Mouse (Mus musculus): ENCODE data around the gene Depp1. TPM values are rescaled to one million over a fixed set of nuclear protein-coding genes. Genes with fewer than 3 reads are reported as not detected.

Depp1 gene
- polyA plus RNA-seq, 1 experiment from 2014 or later, result 36.8 TPM

GRCm38 (mm10) chr6:116673471-116674282 is 23.3 kb downstream of the Depp1 start, which contains the start of gene Rassf4:
Rassf4 (minus strand) TSS chr6:116673952.
- H3K27ac ChIP-seq, result 0 out of 2 replicates have a peak within 1 kb of the TSS, but pooled peaks have one; percentile 2
- peaks cover 11% of the 10 kb centered on the region for H3K4me1 ChIP-seq (replicated peaks; ENCODE audit: insufficient read depth, low read length)
- DNase-seq (ENCODE audit: low spot score), result peak; percentile 84
- ATAC-seq (replicated peaks; ENCODE audit: low FRiP score, low read depth), result peak; percentile 88
- TF ChIP-seq CTCF (IDR thresholded peaks at IDR 0.05; ENCODE audit: low read depth), result no peak
- H3K36me3 ChIP-seq (ENCODE audit: insufficient read depth, low read length), result no peaks in the 10 kb centered on the region
- peak within 1 kb of the TSS; percentile 45 for H3K4me3 ChIP-seq (replicated peaks; ENCODE audit: low read depth, low read length)
- H3K4me2 ChIP-seq (ENCODE audit: low read length), result peak within 1 kb of the TSS; percentile 92
- peak within 1 kb of the TSS; percentile 50 for H3K9ac ChIP-seq (ENCODE audit: low read depth, low read length)
- no peaks in the 10 kb centered on the region for H3K27me3 ChIP-seq (ENCODE audit: insufficient read depth, low read length)
- under 1% methylated on average over 44 of the region's 44 CpGs for WGBS
- H3K9me3 ChIP-seq (replicated peaks; ENCODE audit: low read length), result no peaks in the 10 kb centered on the region

GRCm38 (mm10) chr6:116674283-116674886 is 24.0 kb downstream of the Depp1 start:
- DNase-seq (ENCODE audit: low spot score), result no peak
- H3K36me3 ChIP-seq (ENCODE audit: insufficient read depth, low read length), result no peaks in the 10 kb centered on the region
- peak overlapping the region; percentile 92 for H3K4me2 ChIP-seq (ENCODE audit: low read length)
- H3K4me3 ChIP-seq (replicated peaks; ENCODE audit: low read depth, low read length), result peak overlapping the region; percentile 45
- 15% methylated on average over 16 of the region's 16 CpGs for WGBS
- H3K27ac ChIP-seq, result 0 out of 2 replicates have a peak overlapping the region, but pooled peaks have one; percentile 2
- peaks cover 11% of the 10 kb centered on the region for H3K4me1 ChIP-seq (replicated peaks; ENCODE audit: insufficient read depth, low read length)
- H3K27me3 ChIP-seq (ENCODE audit: insufficient read depth, low read length), result no peaks in the 10 kb centered on the region
- no peak for ATAC-seq (replicated peaks; ENCODE audit: low FRiP score, low read depth)
- peak overlapping the region; percentile 50 for H3K9ac ChIP-seq (ENCODE audit: low read depth, low read length)
- H3K9me3 ChIP-seq (replicated peaks; ENCODE audit: low read length), result no peaks in the 10 kb centered on the region
- no peak for TF ChIP-seq CTCF (IDR thresholded peaks at IDR 0.05; ENCODE audit: low read depth)

- Histone ChIP-seq H3K36me3 (ENCODE audit: insufficient read depth, low read length) (no peaks in the 10 kb centered on the region), H3K9ac (ENCODE audit: low read depth, low read length) (no peak overlapping the region), H3K9me3 (replicated peaks; ENCODE audit: low read length) (no peaks in the 10 kb centered on the region), H3K4me1 (replicated peaks; ENCODE audit: insufficient read depth, low read length) (peaks cover 5% of the 10 kb centered on the region), H3K27me3 (ENCODE audit: insufficient read depth, low read length) (no peaks in the 10 kb centered on the region), H3K4me3 (replicated peaks; ENCODE audit: low read depth, low read length) (no peak overlapping the region), H3K27ac (no peak overlapping the region), H3K4me2 (ENCODE audit: low read length) (no peak overlapping the region)
- WGBS, result 52% methylated on average over 10 of the region's 10 CpGs
- DNase-seq (ENCODE audit: low spot score) (peak; percentile 44), ATAC-seq (replicated peaks; ENCODE audit: low FRiP score, low read depth) (no peak)
- no peak for TF ChIP-seq CTCF (IDR thresholded peaks at IDR 0.05; ENCODE audit: low read depth)
Observed at GRCm38 (mm10) chr6:116676355-116676913, 26.0 kb downstream of the Depp1 start.

- ATAC-seq (replicated peaks; ENCODE audit: low FRiP score, low read depth) (no peak), DNase-seq (ENCODE audit: low spot score) (no peak)
- Histone ChIP-seq H3K4me2 (ENCODE audit: low read length) (no peak overlapping the region), H3K9ac (ENCODE audit: low read depth, low read length) (no peak overlapping the region), H3K27ac (no peak overlapping the region), H3K27me3 (ENCODE audit: insufficient read depth, low read length) (no peaks in the 10 kb centered on the region), H3K4me3 (replicated peaks; ENCODE audit: low read depth, low read length) (no peak overlapping the region), H3K9me3 (replicated peaks; ENCODE audit: low read length) (no peaks in the 10 kb centered on the region), H3K4me1 (replicated peaks; ENCODE audit: insufficient read depth, low read length) (peaks cover 5% of the 10 kb centered on the region), H3K36me3 (ENCODE audit: insufficient read depth, low read length) (no peaks in the 10 kb centered on the region)
- TF ChIP-seq CTCF (IDR thresholded peaks at IDR 0.05; ENCODE audit: low read depth), result no peak
- WGBS, result 63% methylated on average over 6 of the region's 6 CpGs
Observed at GRCm38 (mm10) chr6:116677321-116677720, 26.9 kb downstream of the Depp1 start.

- ATAC-seq (replicated peaks; ENCODE audit: low FRiP score, low read depth) (no peak), DNase-seq (ENCODE audit: low spot score) (no peak)
- Histone ChIP-seq H3K9ac (ENCODE audit: low read depth, low read length) (no peak overlapping the region), H3K4me1 (replicated peaks; ENCODE audit: insufficient read depth, low read length) (no peaks in the 10 kb centered on the region), H3K9me3 (replicated peaks; ENCODE audit: low read length) (no peaks in the 10 kb centered on the region), H3K4me2 (ENCODE audit: low read length) (no peak overlapping the region), H3K27me3 (ENCODE audit: insufficient read depth, low read length) (no peaks in the 10 kb centered on the region), H3K4me3 (replicated peaks; ENCODE audit: low read depth, low read length) (no peak overlapping the region), H3K27ac (no peak overlapping the region), H3K36me3 (ENCODE audit: insufficient read depth, low read length) (no peaks in the 10 kb centered on the region)
- no peak for TF ChIP-seq CTCF (IDR thresholded peaks at IDR 0.05; ENCODE audit: low read depth)
- 57% methylated on average over 5 of the region's 5 CpGs for WGBS
Observed at GRCm38 (mm10) chr6:116679563-116680288, 29.3 kb downstream of the Depp1 start.

DNA sequence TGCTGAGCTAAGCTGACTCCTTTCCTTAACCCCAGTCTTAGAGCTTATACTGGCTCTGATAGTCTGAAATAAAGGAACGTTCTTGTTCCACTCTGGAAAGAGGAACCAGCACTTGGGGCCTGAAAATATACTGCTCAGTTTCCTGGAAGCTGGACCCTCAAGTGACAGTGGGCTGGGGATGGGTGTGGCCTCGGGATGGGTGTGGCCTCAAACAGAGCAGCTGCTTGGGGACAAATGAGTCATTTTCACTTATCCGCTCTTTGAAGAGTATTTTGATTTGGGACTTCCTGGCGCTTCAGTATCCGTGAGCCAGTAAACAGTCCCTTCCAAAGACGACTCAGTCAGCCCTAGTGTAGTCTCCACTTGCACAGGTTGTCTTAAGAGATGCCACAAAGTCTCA is 31.9 kb downstream of the Depp1 start:
- Histone ChIP-seq H3K4me2 (ENCODE audit: low read length) (no peak overlapping the region), H3K9ac (ENCODE audit: low read depth, low read length) (no peak overlapping the region), H3K27ac (no peak overlapping the region), H3K9me3 (replicated peaks; ENCODE audit: low read length) (no peaks in the 10 kb centered on the region), H3K4me3 (replicated peaks; ENCODE audit: low read depth, low read length) (no peak overlapping the region), H3K36me3 (ENCODE audit: insufficient read depth, low read length) (no peaks in the 10 kb centered on the region), H3K4me1 (replicated peaks; ENCODE audit: insufficient read depth, low read length) (no peaks in the 10 kb centered on the region), H3K27me3 (ENCODE audit: insufficient read depth, low read length) (no peaks in the 10 kb centered on the region)
- 39% methylated on average over 6 of the region's 6 CpGs for WGBS
- TF ChIP-seq CTCF (IDR thresholded peaks at IDR 0.05; ENCODE audit: low read depth), result no peak
- ATAC-seq (replicated peaks; ENCODE audit: low FRiP score, low read depth), result no peak
- DNase-seq (ENCODE audit: low spot score), result peak; percentile 36
